Mouse (Mus musculus) gastrocnemius, adult 2 months (tissue): ENCODE data around the gene Tnpo2. TPM values are rescaled to one million over a fixed set of nuclear protein-coding genes. Genes with fewer than 3 reads are reported as not detected.

ENCODE experiments used
- DNase-seq: peaks from one replicate; pipeline ENCODE4 v3.0.0; 2022
- H3K27ac ChIP-seq: fragments of 200-600 bp; 2 replicates; pipeline ENCODE4 v1.8.1; 2022; ENCODE audit warnings: mild to moderate bottlenecking
- H3K4me3 ChIP-seq: fragments of 200-600 bp; 2 replicates; pipeline ENCODE4 v1.8.1; 2022; ENCODE audit warnings: mild to moderate bottlenecking, moderate library complexity
- CTCF ChIP-seq: fragments of 200-600 bp; IDR thresholded peaks from 2 replicates; pipeline ENCODE4 v1.8.1; 2022; ENCODE audit warnings: antibody characterized with exemption, mild to moderate bottlenecking, moderate library complexity
- intact Hi-C: fragments of 180-260 bp; cut with DNase I; formaldehyde crosslinking; loops from one replicate; pipeline ENCODE4 v1.15.1; 2025
- microRNA-seq: library from miRNA; unstranded; fragments of <30 nt; microRNA quantifications from one replicate; pipeline ENCODE4 v1.2.0, GENCODE M21; 2021
- total RNA-seq, 2 experiments: library from RNA; stranded (reverse); gene quantifications; 2 replicates each; pipeline ENCODE4 v1.2.3; 2021

The Tnpo2 gene
- total RNA-seq, 2 experiments from 2014 or later = 29.9 to 33.4 TPM

GRCm38 (mm10) chr8:85100076-85100665 lies 63.5 kb downstream of the Tnpo2 start:
- H3K4me3 ChIP-seq = no peak overlapping the region
- H3K27ac ChIP-seq = no peak overlapping the region
- no peak for DNase-seq
- no peak for TF ChIP-seq CTCF
- intact Hi-C loops = no loop called here

Small RNAs within 50 kb of the gene (microRNA-seq; reads per million reads assigned to microRNA genes)
- gene Mir7070 = not detected

Other genes with a start within 250 kb of the Tnpo2 start
- 100 to 1,000 TPM; 465 to 558 TPM for gene Nfix, start 236.6 kb upstream of the Tnpo2 start, total RNA-seq
- gene Dand5, start 214.1 kb upstream of the Tnpo2 start, total RNA-seq = 10 to 100 TPM; 10.2 to 14.3 TPM
- 10 to 100 TPM; 16.2 to 30.4 TPM for gene Gadd45gip1, start 205.4 kb upstream of the Tnpo2 start, total RNA-seq
- 100 to 1,000 TPM; 159 to 172 TPM for gene Rad23a, start 196.2 kb upstream of the Tnpo2 start, total RNA-seq
- 100 to 1,000 TPM; 149 to 205 TPM for gene Calr, start 190.0 kb upstream of the Tnpo2 start, total RNA-seq
- gene Farsa, start 179.9 kb upstream of the Tnpo2 start, total RNA-seq = 10 to 100 TPM; 23.8 to 24.9 TPM
- gene Syce2, start 164.8 kb upstream of the Tnpo2 start, total RNA-seq = 1 to 10 TPM; 1.2 to 1.8 TPM
- gene Gcdh, start 143.0 kb upstream of the Tnpo2 start, total RNA-seq = 10 to 100 TPM; 33.9 to 51.1 TPM
- gene Klf1, start 135.0 kb upstream of the Tnpo2 start, total RNA-seq = not detected
- gene Dnase2a, start 128.4 kb upstream of the Tnpo2 start, total RNA-seq = 1 to 10 TPM; 4.0 to 8.4 TPM
- gene Mast1, start 99.6 kb upstream of the Tnpo2 start, total RNA-seq = under 1 TPM in 1 of 2 experiments, not detected in 1; 0.17 TPM
- not detected for gene Rtbdn, start 89.9 kb upstream of the Tnpo2 start, total RNA-seq
- not detected for gene Gm49661, start 67.5 kb upstream of the Tnpo2 start, total RNA-seq
- 100 to 1,000 TPM; 151 to 245 TPM for gene Prdx2, start 67.3 kb upstream of the Tnpo2 start, total RNA-seq
- gene Rnaseh2a, start 67.1 kb upstream of the Tnpo2 start, total RNA-seq = 10 to 100 TPM; 22.1 to 25.9 TPM
- 10 to 100 TPM in 1 of 2 experiments, 1 to 10 TPM in 1; 5.7 to 10.1 TPM for gene Junb, start 58.2 kb upstream of the Tnpo2 start, total RNA-seq
- gene Hook2, start 46.3 kb upstream of the Tnpo2 start, total RNA-seq = 1 to 10 TPM; 1.4 to 2.0 TPM
- not detected for gene Best2, start 22.4 kb upstream of the Tnpo2 start, total RNA-seq
- gene Asna1, start 11.6 kb upstream of the Tnpo2 start, total RNA-seq = 10 to 100 TPM; 50.6 to 58.0 TPM
- gene Trir, start 10.1 kb upstream of the Tnpo2 start, total RNA-seq = 10 to 100 TPM; 71.9 to 72.4 TPM
- gene Fbxw9, start 23.1 kb downstream of the Tnpo2 start, total RNA-seq = 1 to 10 TPM; 1.4 to 1.5 TPM
- gene Gm5741, start 31.1 kb downstream of the Tnpo2 start, total RNA-seq = not detected
- gene Dhps, start 34.8 kb downstream of the Tnpo2 start, total RNA-seq = 10 to 100 TPM; 27.0 to 28.2 TPM
- gene Wdr83os, start 43.8 kb downstream of the Tnpo2 start, total RNA-seq = 10 to 100 TPM; 44.2 to 44.9 TPM
- gene Wdr83, start 44.4 kb downstream of the Tnpo2 start, total RNA-seq = 10 to 100 TPM; 16.5 to 17.2 TPM
- gene Man2b1, start 46.4 kb downstream of the Tnpo2 start, total RNA-seq = 10 to 100 TPM in 1 of 2 experiments, 1 to 10 TPM in 1; 8.1 to 10.3 TPM
- gene Zfp791, start 86.2 kb downstream of the Tnpo2 start, total RNA-seq = 1 to 10 TPM in 1 of 2 experiments, under 1 TPM in 1; 0.84 to 1.2 TPM
- gene Cks1brt, start 115.0 kb downstream of the Tnpo2 start, total RNA-seq = not detected
- gene Olfr371, start 189.1 kb downstream of the Tnpo2 start, total RNA-seq = not detected